Mouse (Mus musculus): ENCODE data around the gene Olfr822. TPM values are rescaled to one million over a fixed set of nuclear protein-coding genes. Genes with fewer than 3 reads are reported as not detected.
"Not testable (repeated sequence)": the region's sequence is repeated elsewhere in the genome, so short reads cannot be mapped to it uniquely, and the experiment has no call there.

The Olfr822 gene
- not detected in 2 replicates for total RNA-seq (2015)
- not detected in 2 replicates for total RNA-seq (2017)

- no peak for ATAC-seq (ENCODE audit: poor library complexity, severe bottlenecking)
Measured at GRCm38 (mm10) chr10:130070910-130071309, at the start of gene Olfr822. Gene Olfr822, plus strand, starts transcription at chr10:130071210.

- no peak for ATAC-seq (ENCODE audit: poor library complexity, severe bottlenecking)
Measured at GRCm38 (mm10) chr10:130030048-130030447, 41.0 kb upstream of the Olfr822 start, which contains the start of gene Olfr821. Gene Olfr821, plus strand, starts transcription at chr10:130030348.

- no peak for ATAC-seq (ENCODE audit: poor library complexity, severe bottlenecking)
Measured at GRCm38 (mm10) chr10:130037096-130037495, 33.9 kb upstream of the Olfr822 start.

- ATAC-seq (ENCODE audit: poor library complexity, severe bottlenecking), result peak; percentile 80
Measured at GRCm38 (mm10) chr10:130092838-130093440, 21.9 kb downstream of the Olfr822 start.

GRCm38 (mm10) chr10:130096104-130096503, 25.1 kb downstream of the Olfr822 start:
- ATAC-seq (ENCODE audit: poor library complexity, severe bottlenecking), result no peak

GRCm38 (mm10) chr10:130115283-130115682, 44.3 kb downstream of the Olfr822 start, which contains the start of gene Olfr823:
Gene Olfr823, minus strand, starts transcription at chr10:130115383.
- ATAC-seq (ENCODE audit: poor library complexity, severe bottlenecking), result not testable (repeated sequence)

- not testable (repeated sequence) for ATAC-seq (ENCODE audit: poor library complexity, severe bottlenecking)
Measured at GRCm38 (mm10) chr10:130116045-130116444, 45.0 kb downstream of the Olfr822 start.

Other genes starting within 250 kb of the Olfr822 start
- gene Olfr812, start 225.1 kb upstream of the Olfr822 start, total RNA-seq (2015), result not detected in 2 replicates
- not detected in 2 replicates for gene Olfr812, start 225.1 kb upstream of the Olfr822 start, total RNA-seq (2017)
- not detected in 2 replicates for gene Olfr813, start 215.8 kb upstream of the Olfr822 start, total RNA-seq (2015)
- gene Olfr813, start 215.8 kb upstream of the Olfr822 start, total RNA-seq (2017), result not detected in 2 replicates
- gene Olfr814, start 191.4 kb upstream of the Olfr822 start, total RNA-seq (2015), result not detected in 2 replicates
- gene Olfr814, start 191.4 kb upstream of the Olfr822 start, total RNA-seq (2017), result not detected in 2 replicates
- not detected in 2 replicates for gene Olfr815, start 165.3 kb upstream of the Olfr822 start, total RNA-seq (2015)
- not detected in 2 replicates for gene Olfr815, start 165.3 kb upstream of the Olfr822 start, total RNA-seq (2017)
- not detected in 2 replicates for gene Olfr816, start 155.6 kb upstream of the Olfr822 start, total RNA-seq (2015)
- gene Olfr816, start 155.6 kb upstream of the Olfr822 start, total RNA-seq (2017), result not detected in 2 replicates
- not detected in 2 replicates for gene Olfr818, start 122.1 kb upstream of the Olfr822 start, total RNA-seq (2015)
- not detected in 2 replicates for gene Olfr818, start 122.1 kb upstream of the Olfr822 start, total RNA-seq (2017)
- not detected in 2 replicates for gene Olfr819, start 103.9 kb upstream of the Olfr822 start, total RNA-seq (2015)
- not detected in 2 replicates for gene Olfr819, start 103.9 kb upstream of the Olfr822 start, total RNA-seq (2017)
- not detected in 2 replicates for gene Olfr247, start 95.1 kb upstream of the Olfr822 start, total RNA-seq (2015)
- gene Olfr247, start 95.1 kb upstream of the Olfr822 start, total RNA-seq (2017), result not detected in 2 replicates
- gene Gm10310, start 86.1 kb upstream of the Olfr822 start, total RNA-seq (2015), result not detected in 2 replicates
- not detected in 2 replicates for gene Gm10310, start 86.1 kb upstream of the Olfr822 start, total RNA-seq (2017)
- gene Olfr820, start 58.6 kb upstream of the Olfr822 start, total RNA-seq (2015), result not detected in 2 replicates
- not detected in 2 replicates for gene Olfr820, start 58.6 kb upstream of the Olfr822 start, total RNA-seq (2017)
- gene Olfr821, start 40.9 kb upstream of the Olfr822 start, total RNA-seq (2015), result not detected in 2 replicates
- gene Olfr821, start 40.9 kb upstream of the Olfr822 start, total RNA-seq (2017), result not detected in 2 replicates
- gene Olfr823, start 44.2 kb downstream of the Olfr822 start, total RNA-seq (2015), result not detected in 2 replicates
- gene Olfr823, start 44.2 kb downstream of the Olfr822 start, total RNA-seq (2017), result not detected in 2 replicates
- gene Olfr824, start 58.8 kb downstream of the Olfr822 start, total RNA-seq (2015), result not detected in 2 replicates
- not detected in 2 replicates for gene Olfr824, start 58.8 kb downstream of the Olfr822 start, total RNA-seq (2017)
- gene Olfr825, start 95.6 kb downstream of the Olfr822 start, total RNA-seq (2015), result not detected in 2 replicates
- not detected in 2 replicates for gene Olfr825, start 95.6 kb downstream of the Olfr822 start, total RNA-seq (2017)
- not detected in 2 replicates for gene Olfr826, start 113.0 kb downstream of the Olfr822 start, total RNA-seq (2015)
- gene Olfr826, start 113.0 kb downstream of the Olfr822 start, total RNA-seq (2017), result not detected in 2 replicates
- gene Olfr827, start 143.2 kb downstream of the Olfr822 start, total RNA-seq (2015), result not detected in 2 replicates
- not detected in 2 replicates for gene Olfr827, start 143.2 kb downstream of the Olfr822 start, total RNA-seq (2017)
- not detected in 2 replicates for gene Neurod4, start 209.0 kb downstream of the Olfr822 start, total RNA-seq (2015)
- not detected in 2 replicates for gene Neurod4, start 209.0 kb downstream of the Olfr822 start, total RNA-seq (2017)